8 mouse cellular contexts compared by ENCODE assay signal in genomic region chr13:21753524-21754285, GRCm38 (mm10). TPM values are rescaled to one million over a fixed set of nuclear protein-coding genes. Genes with fewer than 3 reads are reported as not detected.
DNase-seq lines count a peak whose midpoint lies in the region; ATAC-seq lines count a peak whose summit lies in the region.
"Not testable (repeated sequence)": the region's sequence is repeated elsewhere in the genome, so short reads cannot be mapped to it uniquely, and the experiment has no call there.

Hist1h2ak (minus strand) TSS chr13:21753827.
Hist1h2bn (plus strand) TSS chr13:21754123.

- DNase-seq in adrenal gland, adult (ENCODE audit: inconsistent age in 2 of 2, low spot score in 1 of 2): peak; percentile 67 to 93
- DNase-seq in embryo, embryonic 10.5 days (ENCODE audit: low spot score): peak; percentile 97
- not testable (repeated sequence) for DNase-seq in gastrocnemius, postnatal 14 days
- DNase-seq in left cerebral cortex, adult 9 months (ENCODE audit: low spot score in 2 of 2): peak; percentile 82 to 88
- peak; percentile 75 to 78 for DNase-seq in right cerebral cortex, adult 2 months (ENCODE audit: low spot score in 2 of 2)
- peak; percentile 59 for DNase-seq in urinary bladder, postnatal 14 days (ENCODE audit: low spot score)

- not testable (repeated sequence) for H3K9me3 ChIP-seq in megakaryocyte, embryonic 14.5 days

- H3K27me3 ChIP-seq in megakaryocyte, embryonic 14.5 days (replicated peaks): not testable (repeated sequence)

- peak; percentile 94 for ATAC-seq in inflammation-experienced regulatory T-cells, adult 6 months

- H3K4me3 ChIP-seq in megakaryocyte, embryonic 14.5 days (replicated peaks): peak within 1 kb of the TSS; percentile 88

- H3K36me3 ChIP-seq in megakaryocyte, embryonic 14.5 days (replicated peaks; ENCODE audit: low read length): not testable (repeated sequence)

- H3K4me1 ChIP-seq in megakaryocyte, embryonic 14.5 days: peaks cover 51% of the 10 kb centered on the region

- intact Hi-C loops in gastrocnemius, postnatal 14 days (cut with DNase I; ENCODE audit: low total_unique reads): not testable (repeated sequence)

RNA-seq across cellular contexts. Expression of gene Hist1h2ak, which starts in this region (rescaled TPM):
- 10 to 100 TPM; 29.4 to 33.4 TPM for total RNA-seq in gastrocnemius, postnatal 14 days (2021)
- 1 to 10 TPM in 1 of 3 experiments, not detected in 2; 6.2 TPM for polyA plus RNA-seq in inflammation-experienced regulatory T-cells, adult 6 months (2017; shearing (Covaris generic))
- 18.0 and 72.9 TPM in 2 replicates for polyA plus RNA-seq in megakaryocyte, embryonic 14.5 days (2012; ENCODE audit: insufficient read depth, low replicate concordance)

RNA-seq across cellular contexts. Expression of gene Hist1h2bn, which starts in this region (rescaled TPM):
- total RNA-seq in gastrocnemius, postnatal 14 days (2021): 10 to 100 TPM; 39.6 to 49.3 TPM
- 1 to 10 TPM in 2 of 3 experiments, not detected in 1; 1.8 to 3.0 TPM for polyA plus RNA-seq in inflammation-experienced regulatory T-cells, adult 6 months (2017; shearing (Covaris generic))
- polyA plus RNA-seq in megakaryocyte, embryonic 14.5 days (2012; ENCODE audit: insufficient read depth, low replicate concordance): 7.1 TPM in 1 of 2 replicates, not detected in the other
